Mouse (Mus musculus) MEL (cell line): ENCODE data around the gene Katnb1. TPM values are rescaled to one million over a fixed set of nuclear protein-coding genes. Genes with fewer than 3 reads are reported as not detected.

Source experiments
- DNase-seq: peaks from one replicate; pipeline ENCODE4 v3.0.0; 2011; ENCODE audit warnings: low read depth, low spot score
- H3K27ac ChIP-seq: 2 replicates; pipeline ENCODE4 v1.5.1; 2012; ENCODE audit warnings: low read depth, mild to moderate bottlenecking, control low read depth, low read length, moderate library complexity; ENCODE audit not compliant: control insufficient read depth
- H3K27me3 ChIP-seq, 2 experiments: fragments of 150-350 bp in 1 of 2; sonication (generic) in 1 of 2; 2 replicates each; pipeline ENCODE4 v1.6.1; 2012; ENCODE audit warnings: low read length in 2 of 2, mild to moderate bottlenecking in 2 of 2, improper control_type of control experiment in 1 of 2, moderate library complexity in 1 of 2; ENCODE audit not compliant: insufficient read depth in 2 of 2, control insufficient read depth in 1 of 2
- H3K36me3 ChIP-seq, 2 experiments: 2 replicates each; pipeline ENCODE4 v1.6.1; 2012 to 2014; ENCODE audit warnings: low read length in 2 of 2, improper control_type of control experiment in 1 of 2, inconsistent platforms in 1 of 2, mild to moderate bottlenecking in 1 of 2; ENCODE audit not compliant: insufficient read depth in 2 of 2, control insufficient read depth in 1 of 2
- H3K4me1 ChIP-seq, 2 experiments: fragments of 150-350 bp in 1 of 2; sonication (generic) in 1 of 2; 2 replicates each; pipeline ENCODE4 v1.6.1; 2012; ENCODE audit warnings: low read length in 2 of 2, improper control_type of control experiment in 1 of 2, mild to moderate bottlenecking in 1 of 2; ENCODE audit not compliant: insufficient read depth in 2 of 2, control insufficient read depth in 1 of 2
- H3K4me3 ChIP-seq, 2 experiments: fragments of 150-350 bp in 1 of 2; sonication (generic) in 1 of 2; 2 replicates each; pipeline ENCODE4 v1.5.1; 2012; ENCODE audit warnings: low read depth in 2 of 2, low read length in 2 of 2, mild to moderate bottlenecking in 2 of 2, moderate library complexity in 2 of 2, control low read depth in 1 of 2, improper control_type of control experiment in 1 of 2; ENCODE audit not compliant: control insufficient read depth in 1 of 2, insufficient read depth in 1 of 2
- H3K79me2 ChIP-seq: 2 replicates; pipeline ENCODE4 v1.6.1; 2012; ENCODE audit warnings: mild to moderate bottlenecking, low read length, moderate library complexity; ENCODE audit not compliant: control insufficient read depth, poor library complexity, insufficient read depth
- H3K9ac ChIP-seq: 2 replicates; pipeline ENCODE4 v1.6.1; 2012; ENCODE audit warnings: low read depth, mild to moderate bottlenecking, control low read depth, low read length, moderate library complexity; ENCODE audit not compliant: control insufficient read depth, poor library complexity, severe bottlenecking
- H3K9me3 ChIP-seq: fragments of 150-350 bp; sonication (generic); replicated peaks from 2 replicates; pipeline ENCODE4 v1.6.1; 2012; ENCODE audit warnings: mild to moderate bottlenecking, low read length, improper control_type of control experiment, moderate library complexity; ENCODE audit not compliant: insufficient read depth
- BHLHE40 ChIP-seq: IDR thresholded peaks from 2 replicates; pipeline ENCODE4 v1.6.1; 2012; ENCODE audit warnings: low read depth, mild to moderate bottlenecking, inconsistent platforms, low read length, improper control_type of control experiment, borderline replicate concordance
- CHD1 ChIP-seq: IDR thresholded peaks from 2 replicates; pipeline ENCODE4 v1.6.1; 2012; ENCODE audit warnings: low read depth, mild to moderate bottlenecking, inconsistent platforms, low read length, improper control_type of control experiment
- CHD2 ChIP-seq: IDR thresholded peaks from 2 replicates; pipeline ENCODE4 v1.6.1; 2011; ENCODE audit warnings: low read length, improper control_type of control experiment
- CTCF ChIP-seq, 3 experiments: IDR thresholded peaks in 2 of 3; conservative IDR thresholded peaks in 1 of 3; 2 replicates each; pipeline ENCODE4 v1.5.1; 2011 to 2012; ENCODE audit warnings: low read length in 3 of 3, low read depth in 2 of 3, mild to moderate bottlenecking in 2 of 3, improper control_type of control experiment in 1 of 3, inconsistent platforms in 1 of 3, mixed read lengths in 1 of 3, moderate library complexity in 1 of 3; ENCODE audit not compliant: control insufficient read depth in 1 of 3, insufficient read depth in 1 of 3, poor library complexity in 1 of 3, severe bottlenecking in 1 of 3
- EP300 ChIP-seq, 2 experiments: IDR thresholded peaks; 2 replicates each; pipeline ENCODE4 v1.6.1; 2011; ENCODE audit warnings: improper control_type of control experiment in 2 of 2, low read length in 2 of 2, low read depth in 1 of 2, mild to moderate bottlenecking in 1 of 2
- ETS1 ChIP-seq: IDR thresholded peaks from 2 replicates; pipeline ENCODE4 v1.6.1; 2012; ENCODE audit warnings: low read depth, mild to moderate bottlenecking, inconsistent platforms, low read length, improper control_type of control experiment, moderate library complexity
- GATA1 ChIP-seq: IDR thresholded peaks from 2 replicates; pipeline ENCODE4 v1.6.1; 2011; ENCODE audit warnings: low read depth, low read length, improper control_type of control experiment
- HCFC1 ChIP-seq: IDR thresholded peaks from 2 replicates; pipeline ENCODE4 v1.6.1; 2012; ENCODE audit warnings: low read depth, mild to moderate bottlenecking, inconsistent platforms, low read length, improper control_type of control experiment, moderate library complexity
- MAX ChIP-seq: IDR thresholded peaks from 2 replicates; pipeline ENCODE4 v1.6.1; 2011; ENCODE audit warnings: low read length, improper control_type of control experiment
- MYC ChIP-seq: IDR thresholded peaks from 2 replicates; pipeline ENCODE4 v1.6.1; 2011; ENCODE audit warnings: low read depth, mild to moderate bottlenecking, low read length, improper control_type of control experiment, moderate library complexity
- NRF1 ChIP-seq: IDR thresholded peaks from 2 replicates; pipeline ENCODE4 v1.6.1; 2014; ENCODE audit warnings: low read depth, mild to moderate bottlenecking, inconsistent platforms, low read length, improper control_type of control experiment, moderate library complexity; ENCODE audit not compliant: poor library complexity, insufficient read depth, severe bottlenecking
- RAD21 ChIP-seq: IDR thresholded peaks from 2 replicates; pipeline ENCODE4 v1.6.1; 2011; ENCODE audit warnings: mild to moderate bottlenecking, low read depth, low read length, improper control_type of control experiment
- SIN3A ChIP-seq: IDR thresholded peaks from 2 replicates; pipeline ENCODE4 v1.6.1; 2012; ENCODE audit warnings: low read length, improper control_type of control experiment, inconsistent platforms
- TAL1 ChIP-seq: IDR thresholded peaks from 2 replicates; pipeline ENCODE4 v1.6.1; 2012; ENCODE audit warnings: mild to moderate bottlenecking, inconsistent platforms, low read length, moderate library complexity, mixed read lengths
- TBP ChIP-seq: IDR thresholded peaks from 2 replicates; pipeline ENCODE4 v1.8.0; 2011; ENCODE audit warnings: low read depth, low read length, improper control_type of control experiment
- TCF12 ChIP-seq: IDR thresholded peaks from 2 replicates; pipeline ENCODE4 v1.6.1; 2014; ENCODE audit warnings: low read depth, mild to moderate bottlenecking, inconsistent platforms, low read length, improper control_type of control experiment, moderate library complexity
- UBTF ChIP-seq: IDR thresholded peaks from 2 replicates; pipeline ENCODE4 v1.6.1; 2012; ENCODE audit warnings: low read depth, mild to moderate bottlenecking, inconsistent platforms, low read length, improper control_type of control experiment, moderate library complexity, borderline replicate concordance; ENCODE audit not compliant: insufficient read depth
- ZKSCAN1 ChIP-seq: IDR thresholded peaks from 2 replicates; pipeline ENCODE4 v1.6.1; 2012; ENCODE audit warnings: low read depth, mild to moderate bottlenecking, inconsistent platforms, low read length, improper control_type of control experiment, moderate library complexity
- ZMIZ1 ChIP-seq: IDR thresholded peaks from 2 replicates; pipeline ENCODE4 v1.6.1; 2012; ENCODE audit warnings: low read depth, mild to moderate bottlenecking, inconsistent platforms, low read length, improper control_type of control experiment, moderate library complexity
- ZNF384 ChIP-seq: IDR thresholded peaks from 2 replicates; pipeline ENCODE4 v1.6.1; 2012; ENCODE audit warnings: low read depth, mild to moderate bottlenecking, inconsistent platforms, low read length, improper control_type of control experiment
- polyA plus RNA-seq, 2 experiments: library from polyadenylated mRNA; stranded (reverse) in 1 of 2; unstranded in 1 of 2; fragments of >175 nt in 1 of 2; fragments of >200 nt in 1 of 2; gene quantifications; 2 replicates each; pipeline versions ENCODE4 v1.2.1 to v1.2.4; 2012; ENCODE audit warnings: low replicate concordance in 2 of 2, low read depth in 1 of 2; ENCODE audit not compliant: insufficient read length in 2 of 2, insufficient read depth in 1 of 2, missing spikeins in 1 of 2
- total RNA-seq: library from RNA; depleted of rRNA; stranded (reverse); fragments of 300-350 nt; gene quantifications from 2 replicates; pipeline ENCODE4 v1.2.3, GENCODE M21; 2012

Gene Katnb1
- total and polyA plus RNA-seq, 3 experiments: 13.6 to 23.8 TPM; not detected in 1

- TF ChIP-seq UBTF (no peak), BHLHE40 (no peak), HCFC1 (0 out of 2 replicates have a peak, but pooled peaks have one; percentile 35), ETS1 (no peak), EP300 (IDR thresholded peaks at IDR 0.05; ENCODE audit: low read depth in 1 of 2, low read length in 2 of 2) (peak; percentile 53 to 66), MAX (0 out of 2 replicates have a peak, but pooled peaks have one; percentile 28), ZKSCAN1 (no peak), TBP (0 out of 2 replicates have a peak, but pooled peaks have one; percentile 8)
- TF ChIP-seq, all 39 proteins: peak for 10
Observed at GRCm38 (mm10) chr8:95058661-95059060, 22.3 kb upstream of the Katnb1 start (continued).

GRCm38 (mm10) chr8:95059812-95060533 lies 21.0 kb upstream of the Katnb1 start:
- peaks cover 9 to 33% of the 10 kb centered on the region in 2 experiments for H3K4me1 ChIP-seq
- TF ChIP-seq CHD1 (no peak), ZNF384 (no peak), EP300 (IDR thresholded peaks at IDR 0.05; ENCODE audit: low read depth in 1 of 2, low read length in 2 of 2) (peak; percentile 73 to 74), CTCF (IDR thresholded peaks at IDR 0.05 in 2 of 3, conservative IDR thresholded peaks at IDR 0.05 in 1 of 3; ENCODE audit: control insufficient read depth in 1 of 3, insufficient read depth in 1 of 3, low read depth in 2 of 3, low read length in 3 of 3, poor library complexity in 1 of 3, severe bottlenecking in 1 of 3) (no peak), ZMIZ1 (no peak), MYC (no peak), ETS1 (peak; percentile 70), SIN3A (peak; percentile 18; the same call in 1 of the 2 replicates), HCFC1 (0 out of 2 replicates have a peak, but pooled peaks have one; percentile 27), RAD21 (no peak), NRF1 (no peak), GATA1 (peak; percentile 54), TAL1 (no peak), CHD2 (no peak), TCF12 (peak; percentile 48)
- no peak overlapping the region; a peak in 2 of 4 replicates for H3K4me3 ChIP-seq

More at GRCm38 (mm10) chr8:95059812-95060533, 21.0 kb upstream of the Katnb1 start:
- DNase-seq: peak; percentile 60
- H3K27ac ChIP-seq: peak overlapping the region; percentile 54
- H3K36me3 ChIP-seq: peaks cover 0 to 14% of the 10 kb centered on the region in 2 experiments; a peak in 2 of 4 replicates
- no peaks in the 10 kb centered on the region for H3K9me3 ChIP-seq
- no peaks in the 10 kb centered on the region for H3K79me2 ChIP-seq
- no peak overlapping the region for H3K9ac ChIP-seq
- peaks cover 0 to 3% of the 10 kb centered on the region in 2 experiments; a peak in 2 of 4 replicates for H3K27me3 ChIP-seq
